Mouse (Mus musculus) activated CD4-positive, CD25-positive, alpha-beta regulatory T cell, adult 4 months (primary cell): ENCODE measurements around the gene Unc5c. TPM values are rescaled to one million over a fixed set of nuclear protein-coding genes. Genes with fewer than 3 reads are reported as not detected.

Source experiments
- ATAC-seq: one replicate; pipeline ENCODE4 v1.8.0; 2017
- polyA plus RNA-seq, 2 experiments: library from polyadenylated mRNA; unstranded; fragments of 100-300 nt; shearing (Covaris generic); gene quantifications; one replicate each; pipeline ENCODE4 v1.2.1; 2017

Gene Unc5c
- polyA plus RNA-seq, 2 experiments from 2014 or later = not detected

GRCm38 (mm10) chr3:141511253-141512038 lies 46.4 kb downstream of the Unc5c start:
- ATAC-seq = no peak

DNA sequence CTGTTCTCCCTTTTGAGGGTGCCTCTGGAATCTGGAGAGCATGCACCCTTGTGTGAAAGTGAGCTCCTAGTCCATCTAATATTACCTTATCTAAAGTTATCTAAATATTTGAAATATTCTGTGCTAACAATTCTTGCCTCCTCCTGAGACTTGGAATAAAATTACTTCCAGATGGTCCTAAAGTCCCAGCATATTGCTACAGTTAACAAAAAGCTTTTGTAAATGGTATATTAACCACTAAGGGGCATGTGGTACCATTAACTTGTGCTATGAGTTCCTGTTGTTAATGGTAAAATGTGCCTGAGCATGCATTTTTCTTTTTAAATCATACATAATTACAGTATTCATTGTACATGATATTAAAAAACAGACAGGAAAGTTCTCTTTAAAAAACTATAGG lies 63.7 kb downstream of the Unc5c start:
- no peak for ATAC-seq

- no peak for ATAC-seq
Measured at GRCm38 (mm10) chr3:141529599-141529998, 64.6 kb downstream of the Unc5c start.

DNA sequence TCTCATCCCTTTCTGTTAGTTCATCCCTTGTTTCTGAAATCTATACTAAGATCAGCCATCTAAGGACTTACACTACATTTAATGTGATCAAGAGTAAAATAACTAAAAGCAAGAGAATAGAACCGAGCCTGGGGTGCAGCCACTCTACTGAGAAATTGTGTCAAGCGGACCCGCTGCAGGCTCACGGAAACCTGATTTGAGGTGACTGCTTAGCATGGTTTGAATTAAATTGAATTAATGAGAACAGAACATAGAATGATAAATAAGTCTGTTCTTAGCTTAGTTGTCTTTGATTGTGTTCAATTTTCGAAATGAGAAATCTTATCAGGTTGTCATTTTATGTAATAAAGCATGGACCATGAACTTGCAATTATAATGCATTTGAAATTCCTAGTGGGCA lies 68.8 kb downstream of the Unc5c start:
- no peak for ATAC-seq

- no peak for ATAC-seq
Measured at GRCm38 (mm10) chr3:141536857-141537256, 71.8 kb downstream of the Unc5c start.

DNA sequence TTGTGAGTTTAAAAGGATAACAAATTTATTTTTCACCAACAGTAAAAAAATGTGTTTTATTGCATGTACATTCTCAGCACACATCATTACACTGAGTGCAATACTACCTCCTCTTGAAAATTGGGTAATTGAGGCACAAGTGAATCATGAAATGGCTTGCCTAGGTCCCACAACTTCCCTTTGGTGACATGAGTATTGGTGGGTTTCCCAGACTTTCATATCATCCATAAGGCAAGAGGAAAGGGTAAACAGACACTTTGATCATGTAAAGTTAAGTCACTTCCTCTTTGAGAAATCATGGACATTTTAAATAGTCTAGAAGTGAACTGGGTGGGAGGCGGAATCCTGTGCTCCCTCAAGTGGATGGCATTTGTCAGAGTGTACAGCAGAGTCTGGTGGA lies 73.1 kb downstream of the Unc5c start:
- no peak for ATAC-seq

- no peak for ATAC-seq
Measured at GRCm38 (mm10) chr3:141540749-141541148, 75.7 kb downstream of the Unc5c start.

- ATAC-seq = no peak
Measured at GRCm38 (mm10) chr3:141547341-141547814, 82.4 kb downstream of the Unc5c start.

DNA sequence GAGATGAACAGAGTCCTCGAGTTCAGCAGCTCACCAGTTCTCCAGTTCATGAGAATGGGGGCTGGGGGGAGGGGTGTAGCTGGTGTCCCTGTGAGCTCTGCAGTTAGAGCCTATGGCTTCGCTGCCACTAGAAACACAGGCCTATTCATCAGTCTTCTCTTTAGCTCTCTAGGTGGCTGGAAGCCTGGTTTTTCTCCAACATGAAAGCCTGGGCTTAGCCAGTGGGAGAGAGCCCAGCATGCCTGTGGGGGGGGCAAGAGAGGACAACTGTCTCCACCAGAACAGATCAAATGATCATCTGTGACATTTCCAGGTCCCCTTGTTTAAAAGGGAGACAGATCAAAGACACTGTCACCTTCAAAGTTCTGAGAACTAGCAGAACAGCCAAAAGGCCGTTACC lies 84.6 kb downstream of the Unc5c start:
- ATAC-seq = no peak

GRCm38 (mm10) chr3:141552960-141553359 lies 87.9 kb downstream of the Unc5c start:
- ATAC-seq = no peak

DNA sequence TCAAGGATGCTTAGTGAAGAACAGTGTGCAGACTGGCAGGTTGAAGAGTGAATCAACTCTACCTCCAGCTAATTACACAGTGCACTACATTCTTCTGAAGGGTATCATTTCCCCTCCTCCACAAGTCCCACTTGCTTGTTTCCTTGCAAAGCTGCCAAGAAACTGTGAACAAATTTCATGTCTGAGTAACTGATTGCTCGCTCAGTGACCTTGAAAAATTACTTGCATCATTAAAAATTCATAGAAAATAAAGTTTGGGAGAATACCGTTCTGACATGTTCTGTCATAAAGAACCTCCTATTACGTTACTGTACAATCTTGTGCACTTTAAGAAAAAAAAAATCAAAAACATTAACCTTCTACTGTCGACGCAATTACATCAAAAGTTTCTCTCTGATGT lies 92.1 kb downstream of the Unc5c start:
- ATAC-seq = no peak

DNA sequence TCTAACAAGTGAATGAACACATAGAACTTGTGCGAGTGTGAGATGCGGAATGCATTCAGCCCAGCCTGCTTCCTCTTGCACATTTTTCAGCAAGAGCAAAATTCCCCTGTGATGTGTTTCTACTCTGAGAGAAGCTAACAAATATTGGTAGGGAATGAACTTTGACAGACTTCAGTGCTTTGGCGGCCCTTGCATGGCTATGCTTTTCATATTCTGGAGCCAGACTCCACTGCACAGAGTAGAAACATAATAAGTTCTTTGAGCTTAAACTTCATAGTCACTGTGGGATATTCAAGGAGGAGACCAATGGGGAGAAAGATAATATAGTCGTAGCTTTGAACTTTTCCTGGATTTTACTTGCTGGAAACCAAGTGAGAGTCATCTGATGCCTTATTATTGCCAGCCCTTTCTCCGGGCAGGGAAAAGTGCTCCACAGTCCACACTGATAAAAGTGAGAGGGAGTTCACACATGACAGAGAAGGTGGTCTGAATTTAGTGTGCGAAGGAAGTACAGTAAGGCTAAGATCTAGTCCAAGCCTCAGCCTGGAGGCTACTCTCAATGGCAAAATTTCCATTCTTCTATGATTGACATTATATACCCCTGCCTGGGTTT lies 110.2 kb downstream of the Unc5c start:
- ATAC-seq = no peak

DNA sequence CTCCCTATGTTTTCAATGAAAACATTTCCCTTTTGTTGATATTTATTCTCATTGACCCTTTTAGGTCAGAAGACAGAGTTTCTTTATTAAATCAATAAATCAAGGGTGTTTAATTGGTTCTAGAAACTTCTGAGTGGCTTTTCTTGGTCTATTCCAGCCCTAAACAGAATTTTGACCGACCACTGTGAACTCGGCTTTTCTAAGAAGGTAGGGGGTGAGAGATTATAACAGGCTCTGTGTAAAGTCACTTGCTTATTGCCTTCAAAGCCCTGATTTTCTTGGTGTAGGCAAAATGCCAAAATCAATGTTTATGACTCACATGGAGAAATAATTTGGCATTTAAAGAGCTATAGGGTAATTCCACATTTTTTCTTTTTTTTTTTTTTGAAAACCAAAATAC lies 112.4 kb downstream of the Unc5c start:
- no peak for ATAC-seq

GRCm38 (mm10) chr3:141581190-141581891 lies 116.3 kb downstream of the Unc5c start:
- ATAC-seq = no peak

- no peak for ATAC-seq
Measured at GRCm38 (mm10) chr3:141581892-141582214, 116.8 kb downstream of the Unc5c start.

DNA sequence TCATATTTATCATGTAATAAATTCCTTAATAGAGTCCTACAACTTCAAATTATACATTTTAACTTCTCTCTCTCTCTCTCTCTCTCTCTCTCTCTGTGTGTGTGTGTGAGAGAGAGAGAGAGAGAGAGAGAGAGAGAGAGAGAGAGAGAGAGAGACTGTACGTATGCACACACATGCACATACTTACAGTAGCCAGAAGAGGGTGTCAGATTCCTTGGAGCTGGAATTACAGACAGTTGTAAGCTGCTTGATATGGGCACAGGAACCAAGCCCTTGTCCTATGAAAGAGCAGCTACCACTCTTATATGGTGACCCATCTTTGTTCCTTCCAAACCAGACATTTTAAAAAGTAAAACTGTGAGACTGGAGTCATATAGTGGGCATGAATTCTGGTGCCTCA lies 118.2 kb downstream of the Unc5c start:
- no peak for ATAC-seq

- ATAC-seq = no peak
Measured at GRCm38 (mm10) chr3:141589392-141590012, 124.5 kb downstream of the Unc5c start.

GRCm38 (mm10) chr3:141593249-141593648 lies 128.2 kb downstream of the Unc5c start:
- ATAC-seq = no peak

GRCm38 (mm10) chr3:141594120-141594519 lies 129.1 kb downstream of the Unc5c start:
- ATAC-seq = no peak

- ATAC-seq = no peak
Measured at GRCm38 (mm10) chr3:141595073-141595472, 130.1 kb downstream of the Unc5c start.

GRCm38 (mm10) chr3:141596461-141596860 lies 131.4 kb downstream of the Unc5c start:
- no peak for ATAC-seq

- ATAC-seq = no peak
Measured at GRCm38 (mm10) chr3:141596881-141597280, 131.9 kb downstream of the Unc5c start.

GRCm38 (mm10) chr3:141597974-141598373 lies 133.0 kb downstream of the Unc5c start:
- ATAC-seq = no peak
